Mouse (Mus musculus): Measurements from ENCODE around the gene Lancl3. TPM values are rescaled to one million over a fixed set of nuclear protein-coding genes. Genes with fewer than 3 reads are reported as not detected.

Lancl3 gene
- 0.55 and 0.75 TPM in 2 replicates for polyA plus RNA-seq (2014; fragmentation: Nextera tagmentation; extraction: Ambion mirVana)

GRCm38 (mm10) chrX:9199761-9200371, at the start of gene Lancl3:
TSS of gene Lancl3 (plus strand) at chrX:9199902.
- DNase-seq (ENCODE audit: low spot score) = peak; percentile 56
- H3K4me2 ChIP-seq (ENCODE audit: low read depth, low read length, severe bottlenecking) = peak within 1 kb of the TSS; percentile 55
- H3K4me1 ChIP-seq (replicated peaks; ENCODE audit: control insufficient read depth, insufficient read depth, low read length) = no peaks in the 10 kb centered on the region
- peaks cover 2% of the 10 kb centered on the region; the same call in 1 of the 2 replicates for H3K27me3 ChIP-seq (ENCODE audit: control insufficient read depth, insufficient read depth, low read length)
- H3K9ac ChIP-seq (ENCODE audit: low read length) = peak within 1 kb of the TSS; percentile 29; the same call in 1 of the 2 replicates
- H3K36me3 ChIP-seq (ENCODE audit: control insufficient read depth, insufficient read depth, low read length) = no peaks in the 10 kb centered on the region
- 22% methylated on average over 43 of the region's 49 CpGs for WGBS
- H3K4me3 ChIP-seq (ENCODE audit: low read depth, low read length) = peak within 1 kb of the TSS; percentile 33
- no peaks in the 10 kb centered on the region for H3K9me3 ChIP-seq (ENCODE audit: control insufficient read depth, low read length)
- no peak within 1 kb of the TSS for H3K27ac ChIP-seq (ENCODE audit: low read depth, low read length)
- peak; percentile 75 for ATAC-seq (replicated peaks; ENCODE audit: low FRiP score)

- Histone ChIP-seq H3K4me1 (replicated peaks; ENCODE audit: control insufficient read depth, insufficient read depth, low read length) (no peaks in the 10 kb centered on the region), H3K9me3 (ENCODE audit: control insufficient read depth, low read length) (no peaks in the 10 kb centered on the region), H3K4me2 (ENCODE audit: low read depth, low read length, severe bottlenecking) (no peak overlapping the region), H3K9ac (ENCODE audit: low read length) (no peak overlapping the region), H3K4me3 (ENCODE audit: low read depth, low read length) (no peak overlapping the region), H3K27me3 (ENCODE audit: control insufficient read depth, insufficient read depth, low read length) (no peaks in the 10 kb centered on the region), H3K36me3 (ENCODE audit: control insufficient read depth, insufficient read depth, low read length) (no peaks in the 10 kb centered on the region), H3K27ac (ENCODE audit: low read depth, low read length) (no peak overlapping the region)
- WGBS = 50% methylated on average over 2 of the region's 2 CpGs
- DNase-seq (ENCODE audit: low spot score) = no peak
- ATAC-seq (replicated peaks; ENCODE audit: low FRiP score) = no peak
Measured at GRCm38 (mm10) chrX:9179011-9179410, 20.7 kb upstream of the Lancl3 start.

GRCm38 (mm10) chrX:9181570-9181969, 18.1 kb upstream of the Lancl3 start:
- WGBS = 61% methylated on average over 5 of the region's 5 CpGs
- no peaks in the 10 kb centered on the region for H3K4me1 ChIP-seq (replicated peaks; ENCODE audit: control insufficient read depth, insufficient read depth, low read length)
- ATAC-seq (replicated peaks; ENCODE audit: low FRiP score) (no peak), DNase-seq (ENCODE audit: low spot score) (no peak)
- H3K36me3 ChIP-seq (ENCODE audit: control insufficient read depth, insufficient read depth, low read length) = no peaks in the 10 kb centered on the region
- no peak overlapping the region for H3K9ac ChIP-seq (ENCODE audit: low read length)
- H3K27me3 ChIP-seq (ENCODE audit: control insufficient read depth, insufficient read depth, low read length) = no peaks in the 10 kb centered on the region
- H3K4me3 ChIP-seq (ENCODE audit: low read depth, low read length) = no peak overlapping the region
- H3K27ac ChIP-seq (ENCODE audit: low read depth, low read length) = no peak overlapping the region
- H3K4me2 ChIP-seq (ENCODE audit: low read depth, low read length, severe bottlenecking) = no peak overlapping the region
- no peaks in the 10 kb centered on the region for H3K9me3 ChIP-seq (ENCODE audit: control insufficient read depth, low read length)

- no peaks in the 10 kb centered on the region for H3K9me3 ChIP-seq (ENCODE audit: control insufficient read depth, low read length)
- 14% methylated on average over 52 of the region's 72 CpGs for WGBS
- H3K27ac ChIP-seq (ENCODE audit: low read depth, low read length) = no peak overlapping the region
- no peaks in the 10 kb centered on the region for H3K36me3 ChIP-seq (ENCODE audit: control insufficient read depth, insufficient read depth, low read length)
- H3K4me1 ChIP-seq (replicated peaks; ENCODE audit: control insufficient read depth, insufficient read depth, low read length) = no peaks in the 10 kb centered on the region
- peaks cover 2% of the 10 kb centered on the region; the same call in 1 of the 2 replicates for H3K27me3 ChIP-seq (ENCODE audit: control insufficient read depth, insufficient read depth, low read length)
- peak; percentile 82 for DNase-seq (ENCODE audit: low spot score)
- H3K4me2 ChIP-seq (ENCODE audit: low read depth, low read length, severe bottlenecking) = peak overlapping the region; percentile 55
- peak overlapping the region; percentile 29; the same call in 1 of the 2 replicates for H3K9ac ChIP-seq (ENCODE audit: low read length)
- peak overlapping the region; percentile 33 for H3K4me3 ChIP-seq (ENCODE audit: low read depth, low read length)
- peak; percentile 81 for ATAC-seq (replicated peaks; ENCODE audit: low FRiP score)
Measured at GRCm38 (mm10) chrX:9200380-9200917, 747 bp downstream of the Lancl3 start.

- Histone ChIP-seq H3K27me3 (ENCODE audit: control insufficient read depth, insufficient read depth, low read length) (peaks cover 2% of the 10 kb centered on the region; the same call in 1 of the 2 replicates), H3K9me3 (ENCODE audit: control insufficient read depth, low read length) (no peaks in the 10 kb centered on the region), H3K4me3 (ENCODE audit: low read depth, low read length) (no peak overlapping the region), H3K4me1 (replicated peaks; ENCODE audit: control insufficient read depth, insufficient read depth, low read length) (no peaks in the 10 kb centered on the region), H3K4me2 (ENCODE audit: low read depth, low read length, severe bottlenecking) (no peak overlapping the region), H3K36me3 (ENCODE audit: control insufficient read depth, insufficient read depth, low read length) (no peaks in the 10 kb centered on the region), H3K27ac (ENCODE audit: low read depth, low read length) (no peak overlapping the region), H3K9ac (ENCODE audit: low read length) (no peak overlapping the region)
- no peak for DNase-seq (ENCODE audit: low spot score)
- 73% methylated on average over 2 of the region's 2 CpGs for whole genome bisulfite sequencing
- ATAC-seq (replicated peaks; ENCODE audit: low FRiP score) = peak; percentile 35; the same call in 1 of the 2 replicates
Measured at GRCm38 (mm10) chrX:9201954-9202353, 2.3 kb downstream of the Lancl3 start.

GRCm38 (mm10) chrX:9202781-9203405, 3.2 kb downstream of the Lancl3 start:
- Histone ChIP-seq H3K27me3 (ENCODE audit: control insufficient read depth, insufficient read depth, low read length) (peaks cover 2% of the 10 kb centered on the region; the same call in 1 of the 2 replicates), H3K4me3 (ENCODE audit: low read depth, low read length) (no peak overlapping the region), H3K4me1 (replicated peaks; ENCODE audit: control insufficient read depth, insufficient read depth, low read length) (no peaks in the 10 kb centered on the region), H3K9ac (ENCODE audit: low read length) (no peak overlapping the region), H3K9me3 (ENCODE audit: control insufficient read depth, low read length) (no peaks in the 10 kb centered on the region), H3K4me2 (ENCODE audit: low read depth, low read length, severe bottlenecking) (no peak overlapping the region), H3K27ac (ENCODE audit: low read depth, low read length) (no peak overlapping the region), H3K36me3 (ENCODE audit: control insufficient read depth, insufficient read depth, low read length) (no peaks in the 10 kb centered on the region)
- DNase-seq (ENCODE audit: low spot score) (no peak), ATAC-seq (replicated peaks; ENCODE audit: low FRiP score) (no peak)
- WGBS = 72% methylated on average over 7 of the region's 7 CpGs

GRCm38 (mm10) chrX:9205121-9205520, 5.4 kb downstream of the Lancl3 start:
- Histone ChIP-seq H3K9me3 (ENCODE audit: control insufficient read depth, low read length) (no peaks in the 10 kb centered on the region), H3K4me1 (replicated peaks; ENCODE audit: control insufficient read depth, insufficient read depth, low read length) (no peaks in the 10 kb centered on the region), H3K9ac (ENCODE audit: low read length) (no peak overlapping the region), H3K27me3 (ENCODE audit: control insufficient read depth, insufficient read depth, low read length) (0 out of 2 replicates have a peak, but pooled peaks cover 1% of the 10 kb centered on the region), H3K27ac (ENCODE audit: low read depth, low read length) (no peak overlapping the region), H3K4me2 (ENCODE audit: low read depth, low read length, severe bottlenecking) (no peak overlapping the region), H3K36me3 (ENCODE audit: control insufficient read depth, insufficient read depth, low read length) (no peaks in the 10 kb centered on the region), H3K4me3 (ENCODE audit: low read depth, low read length) (no peak overlapping the region)
- DNase-seq (ENCODE audit: low spot score) (no peak), ATAC-seq (replicated peaks; ENCODE audit: low FRiP score) (no peak)
- 86% methylated on average over 2 of the region's 2 CpGs for WGBS

GRCm38 (mm10) chrX:9216244-9216643, 16.5 kb downstream of the Lancl3 start:
- H3K4me2 ChIP-seq (ENCODE audit: low read depth, low read length, severe bottlenecking) = no peak overlapping the region
- no peak for ATAC-seq (replicated peaks; ENCODE audit: low FRiP score)
- no peak for DNase-seq (ENCODE audit: low spot score)
- no peaks in the 10 kb centered on the region for H3K36me3 ChIP-seq (ENCODE audit: control insufficient read depth, insufficient read depth, low read length)
- H3K9ac ChIP-seq (ENCODE audit: low read length) = no peak overlapping the region
- no peaks in the 10 kb centered on the region for H3K27me3 ChIP-seq (ENCODE audit: control insufficient read depth, insufficient read depth, low read length)
- no peaks in the 10 kb centered on the region for H3K9me3 ChIP-seq (ENCODE audit: control insufficient read depth, low read length)
- no peak overlapping the region for H3K27ac ChIP-seq (ENCODE audit: low read depth, low read length)
- H3K4me3 ChIP-seq (ENCODE audit: low read depth, low read length) = no peak overlapping the region
- 76% methylated on average over 2 of the region's 2 CpGs for whole genome bisulfite sequencing
- no peaks in the 10 kb centered on the region for H3K4me1 ChIP-seq (replicated peaks; ENCODE audit: control insufficient read depth, insufficient read depth, low read length)

All from forebrain, embryonic 11.5 days (tissue).